Mouse (Mus musculus) intestine, embryonic 15.5 days (tissue): Measurements from ENCODE around the gene Marc2. TPM values are rescaled to one million over a fixed set of nuclear protein-coding genes. Genes with fewer than 3 reads are reported as not detected.

Experiments used
- ATAC-seq: fragments of 200-750 bp; cut with Nextera tagmentation; 2 replicates; pipeline ENCODE4 v1.8.0; 2017; ENCODE audit warnings: moderate TSS enrichment, moderate library complexity
- H3K27ac ChIP-seq: fragments of 300-500 bp; sonication (generic); 2 replicates; pipeline ENCODE4 v1.5.1; 2015; ENCODE audit warnings: mild to moderate bottlenecking, inconsistent platforms
- H3K27me3 ChIP-seq: fragments of 300-500 bp; sonication (generic); replicated peaks from 2 replicates; pipeline ENCODE4 v1.6.1; 2015; ENCODE audit warnings: inconsistent platforms
- H3K36me3 ChIP-seq: fragments of 300-500 bp; sonication (generic); 2 replicates; pipeline ENCODE4 v1.6.1; 2015; ENCODE audit warnings: inconsistent platforms
- H3K4me1 ChIP-seq: fragments of 300-500 bp; sonication (generic); replicated peaks from 2 replicates; pipeline ENCODE4 v1.6.1; 2015; ENCODE audit warnings: inconsistent platforms
- H3K4me2 ChIP-seq: fragments of 300-500 bp; sonication (generic); replicated peaks from 2 replicates; pipeline ENCODE4 v1.6.1; 2015; ENCODE audit warnings: mild to moderate bottlenecking, inconsistent platforms
- H3K4me3 ChIP-seq: fragments of 300-500 bp; sonication (generic); replicated peaks from 2 replicates; pipeline ENCODE4 v1.5.1; 2015; ENCODE audit warnings: inconsistent platforms
- H3K9ac ChIP-seq: fragments of 300-500 bp; sonication (generic); 2 replicates; pipeline ENCODE4 v1.6.1; 2015; ENCODE audit warnings: inconsistent platforms
- H3K9me3 ChIP-seq: fragments of 300-500 bp; sonication (generic); 2 replicates; pipeline ENCODE4 v1.6.1; 2016; ENCODE audit warnings: inconsistent platforms
- WGBS: fragments of 180-500 bp; shearing (Covaris S2); methylation state at CpG from one replicate; pipeline ENCODE4 v1.1.7; 2015; 5-methylcytosine and 5-hydroxymethylcytosine counted together
- polyA plus RNA-seq: library from polyadenylated mRNA; unstranded; fragments of >200 nt; fragmentation: Nextera tagmentation; extraction: Ambion mirVana; gene quantifications from 2 replicates; pipeline ENCODE4 v1.2.1, GENCODE M21; 2015

Marc2 gene
- polyA plus RNA-seq, 1 experiment from 2014 or later: 361 TPM

- peak; percentile 72 for ATAC-seq
- Histone ChIP-seq H3K27me3 (no peaks in the 10 kb centered on the region), H3K27ac (peak overlapping the region; percentile 65), H3K36me3 (no peaks in the 10 kb centered on the region), H3K9me3 (no peaks in the 10 kb centered on the region), H3K9ac (no peak overlapping the region), H3K4me2 (no peak overlapping the region; the same call in 1 of the 2 replicates), H3K4me1 (peaks cover 26% of the 10 kb centered on the region), H3K4me3 (no peak overlapping the region)
- 88% methylated on average over 1 of the region's 1 CpGs for WGBS
Observed at GRCm38 (mm10) chr1:184871506-184871905, 25.3 kb upstream of the Marc2 start.

GRCm38 (mm10) chr1:184870646-184871385, 24.6 kb upstream of the Marc2 start:
- H3K27me3 ChIP-seq: no peaks in the 10 kb centered on the region
- 74% methylated on average over 11 of the region's 11 CpGs for WGBS
- H3K27ac ChIP-seq: peak overlapping the region; percentile 65; the same call in 1 of the 2 replicates

GRCm38 (mm10) chr1:184869939-184870565, 23.8 kb upstream of the Marc2 start:
- Histone ChIP-seq H3K4me3 (no peak overlapping the region), H3K9ac (no peak overlapping the region), H3K4me2 (no peak overlapping the region), H3K4me1 (peaks cover 26% of the 10 kb centered on the region), H3K27me3 (no peaks in the 10 kb centered on the region), H3K36me3 (no peaks in the 10 kb centered on the region), H3K27ac (no peak overlapping the region), H3K9me3 (no peaks in the 10 kb centered on the region)
- 76% methylated on average over 4 of the region's 4 CpGs for WGBS
- ATAC-seq: no peak

More at GRCm38 (mm10) chr1:184870646-184871385, 24.6 kb upstream of the Marc2 start:
- Histone ChIP-seq H3K4me3 (no peak overlapping the region), H3K4me2 (no peak overlapping the region), H3K36me3 (no peaks in the 10 kb centered on the region), H3K4me1 (peaks cover 26% of the 10 kb centered on the region), H3K9ac (no peak overlapping the region), H3K9me3 (no peaks in the 10 kb centered on the region)
- ATAC-seq: 0 out of 2 replicates have a peak, but pooled peaks have one; percentile 6

- ATAC-seq: no peak
- Histone ChIP-seq H3K27ac (no peak overlapping the region), H3K4me2 (no peak overlapping the region), H3K9me3 (no peaks in the 10 kb centered on the region), H3K4me3 (no peak overlapping the region), H3K27me3 (no peaks in the 10 kb centered on the region), H3K9ac (no peak overlapping the region), H3K4me1 (peaks cover 28% of the 10 kb centered on the region), H3K36me3 (no peaks in the 10 kb centered on the region)
- WGBS: 70% methylated on average over 3 of the region's 3 CpGs
Observed at GRCm38 (mm10) chr1:184867640-184868120, 21.4 kb upstream of the Marc2 start.

- Histone ChIP-seq H3K4me3 (no peak overlapping the region), H3K27ac (0 out of 2 replicates have a peak overlapping the region, but pooled peaks have one; percentile 28), H3K36me3 (no peaks in the 10 kb centered on the region), H3K9me3 (no peaks in the 10 kb centered on the region), H3K9ac (no peak overlapping the region), H3K27me3 (no peaks in the 10 kb centered on the region), H3K4me1 (peaks cover 21% of the 10 kb centered on the region), H3K4me2 (no peak overlapping the region)
- no peak for ATAC-seq
- 40% methylated on average over 7 of the region's 7 CpGs for WGBS
Observed at GRCm38 (mm10) chr1:184864381-184864801, 18.1 kb upstream of the Marc2 start.

- peaks cover 21% of the 10 kb centered on the region for H3K4me1 ChIP-seq
- H3K9me3 ChIP-seq: no peaks in the 10 kb centered on the region
- ATAC-seq: no peak
- no peak overlapping the region for H3K4me2 ChIP-seq
- H3K4me3 ChIP-seq: no peak overlapping the region
- H3K9ac ChIP-seq: no peak overlapping the region
- H3K27ac ChIP-seq: no peak overlapping the region
- WGBS: 85% methylated on average over 6 of the region's 6 CpGs
- H3K27me3 ChIP-seq: no peaks in the 10 kb centered on the region
- no peaks in the 10 kb centered on the region for H3K36me3 ChIP-seq
Observed at GRCm38 (mm10) chr1:184862636-184863035, 16.4 kb upstream of the Marc2 start.

- no peak overlapping the region for H3K27ac ChIP-seq
- no peaks in the 10 kb centered on the region for H3K9me3 ChIP-seq
- H3K4me3 ChIP-seq: no peak overlapping the region
- H3K27me3 ChIP-seq: no peaks in the 10 kb centered on the region
- H3K36me3 ChIP-seq: no peaks in the 10 kb centered on the region
- no peak overlapping the region for H3K9ac ChIP-seq
- H3K4me2 ChIP-seq: no peak overlapping the region
- peak; percentile 88 for ATAC-seq
- 53% methylated on average over 2 of the region's 2 CpGs for whole genome bisulfite sequencing
- H3K4me1 ChIP-seq: peaks cover 18% of the 10 kb centered on the region
Observed at GRCm38 (mm10) chr1:184861551-184861950, 15.3 kb upstream of the Marc2 start.

GRCm38 (mm10) chr1:184860276-184860675, 14.0 kb upstream of the Marc2 start:
- H3K9me3 ChIP-seq: no peaks in the 10 kb centered on the region
- H3K4me3 ChIP-seq: no peak overlapping the region
- H3K27me3 ChIP-seq: no peaks in the 10 kb centered on the region
- H3K4me2 ChIP-seq: no peak overlapping the region
- H3K4me1 ChIP-seq: peaks cover 18% of the 10 kb centered on the region
- WGBS: 43% methylated on average over 3 of the region's 3 CpGs
- ATAC-seq: no peak; the same call in 1 of the 2 replicates
- no peaks in the 10 kb centered on the region for H3K36me3 ChIP-seq
- H3K27ac ChIP-seq: peak overlapping the region; percentile 0; the same call in 1 of the 2 replicates
- H3K9ac ChIP-seq: no peak overlapping the region

- H3K4me3 ChIP-seq: no peak overlapping the region
- no peaks in the 10 kb centered on the region for H3K9me3 ChIP-seq
- no peaks in the 10 kb centered on the region for H3K36me3 ChIP-seq
- H3K4me1 ChIP-seq: peaks cover 19% of the 10 kb centered on the region
- H3K27me3 ChIP-seq: no peaks in the 10 kb centered on the region
- no peak overlapping the region for H3K27ac ChIP-seq
- H3K9ac ChIP-seq: no peak overlapping the region
- WGBS: 64% methylated on average over 1 of the region's 1 CpGs
- peak; percentile 29; the same call in 1 of the 2 replicates for ATAC-seq
- no peak overlapping the region for H3K4me2 ChIP-seq
Observed at GRCm38 (mm10) chr1:184858253-184858652, 12.0 kb upstream of the Marc2 start.

- H3K4me3 ChIP-seq: no peak overlapping the region
- no peak overlapping the region for H3K27ac ChIP-seq
- H3K27me3 ChIP-seq: no peaks in the 10 kb centered on the region
- H3K4me2 ChIP-seq: no peak overlapping the region
- peaks cover 25% of the 10 kb centered on the region for H3K4me1 ChIP-seq
- WGBS: 90% methylated on average over 9 of the region's 9 CpGs
- no peaks in the 10 kb centered on the region for H3K36me3 ChIP-seq
- no peak overlapping the region for H3K9ac ChIP-seq
- no peaks in the 10 kb centered on the region for H3K9me3 ChIP-seq
- ATAC-seq: no peak
Observed at GRCm38 (mm10) chr1:184857216-184857615, 11.0 kb upstream of the Marc2 start.

- Histone ChIP-seq H3K4me2 (no peak overlapping the region), H3K9ac (no peak overlapping the region), H3K27me3 (no peaks in the 10 kb centered on the region), H3K4me3 (no peak overlapping the region), H3K27ac (peak overlapping the region; percentile 33; the same call in 1 of the 2 replicates), H3K4me1 (peaks cover 18% of the 10 kb centered on the region), H3K36me3 (no peaks in the 10 kb centered on the region), H3K9me3 (no peaks in the 10 kb centered on the region)
- no peak for ATAC-seq
- 61% methylated on average over 3 of the region's 3 CpGs for WGBS
Observed at GRCm38 (mm10) chr1:184853922-184854321, 7.7 kb upstream of the Marc2 start.

GRCm38 (mm10) chr1:184853339-184853738, 7.1 kb upstream of the Marc2 start:
- 31% methylated on average over 5 of the region's 5 CpGs for WGBS
- peaks cover 18% of the 10 kb centered on the region for H3K4me1 ChIP-seq
- H3K4me2 ChIP-seq: peak overlapping the region; percentile 42
- H3K27ac ChIP-seq: peak overlapping the region; percentile 33
- no peaks in the 10 kb centered on the region for H3K27me3 ChIP-seq
- H3K9ac ChIP-seq: no peak overlapping the region
- no peaks in the 10 kb centered on the region for H3K9me3 ChIP-seq
- no peak overlapping the region for H3K4me3 ChIP-seq
- H3K36me3 ChIP-seq: no peaks in the 10 kb centered on the region
- ATAC-seq: peak; percentile 42
